Mouse (Mus musculus) hematopoietic multipotent progenitor cell, adult 10-12 weeks (in vitro differentiated cells): Measurements from ENCODE around the gene Naa25. TPM values are rescaled to one million over a fixed set of nuclear protein-coding genes. Genes with fewer than 3 reads are reported as not detected.

ENCODE experiments used
- polyA plus RNA-seq: library from polyadenylated mRNA; stranded (reverse); fragments of >175 nt; gene quantifications from 2 replicates; pipeline ENCODE4 v1.2.3, GENCODE M21; 2012; ENCODE audit warnings: low replicate concordance

The Naa25 gene
- 1.6 and 3.6 TPM in 2 replicates for polyA plus RNA-seq

DNA sequence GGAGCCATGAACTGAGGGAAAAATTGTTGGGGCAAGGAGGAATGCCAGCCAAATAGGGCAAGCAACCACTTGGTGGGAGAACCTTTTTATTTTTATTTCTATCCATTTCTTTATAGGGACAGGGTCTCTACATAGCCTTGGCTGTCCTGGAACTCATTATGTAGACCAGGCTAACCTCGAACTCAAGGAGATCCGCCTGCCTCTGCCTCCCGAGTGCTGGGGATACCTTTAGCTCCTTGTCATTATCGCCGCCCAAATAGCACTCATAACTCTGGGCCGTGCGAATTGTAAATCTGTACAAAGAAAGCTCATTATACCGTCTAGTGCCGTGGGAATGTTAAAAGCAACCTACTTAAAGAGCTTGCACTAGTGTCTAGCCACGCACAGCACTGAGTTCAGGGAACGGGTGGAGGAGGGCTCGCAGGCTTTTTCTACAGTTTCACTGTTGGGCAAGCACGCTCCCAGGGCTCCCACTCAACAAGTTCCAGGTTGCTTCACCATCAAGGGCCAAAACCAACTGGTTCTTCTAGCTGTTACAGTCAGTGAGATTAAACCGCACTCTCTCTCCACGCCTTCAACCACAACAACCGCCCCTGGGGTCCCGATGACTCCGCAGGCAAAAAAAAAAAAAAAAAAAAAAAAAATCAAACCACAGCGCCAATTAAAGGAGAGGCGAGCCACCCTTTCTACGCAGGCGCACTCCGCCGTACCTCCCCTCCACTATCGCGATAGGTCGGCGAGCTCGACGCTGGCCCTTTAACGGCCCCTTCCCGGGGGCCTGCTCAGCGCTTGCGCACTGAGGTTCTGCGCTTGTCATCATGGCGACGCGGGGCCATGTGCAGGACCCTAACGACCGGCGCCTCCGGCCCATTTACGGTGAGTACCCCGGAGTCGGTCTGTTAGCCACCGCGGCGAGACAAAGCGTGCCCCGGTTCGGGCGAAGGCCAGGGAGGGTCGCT, at the start of gene Naa25:
Gene Naa25 (plus strand): TSS at position 750 of the 959 bp plus-strand sequence.

DNA sequence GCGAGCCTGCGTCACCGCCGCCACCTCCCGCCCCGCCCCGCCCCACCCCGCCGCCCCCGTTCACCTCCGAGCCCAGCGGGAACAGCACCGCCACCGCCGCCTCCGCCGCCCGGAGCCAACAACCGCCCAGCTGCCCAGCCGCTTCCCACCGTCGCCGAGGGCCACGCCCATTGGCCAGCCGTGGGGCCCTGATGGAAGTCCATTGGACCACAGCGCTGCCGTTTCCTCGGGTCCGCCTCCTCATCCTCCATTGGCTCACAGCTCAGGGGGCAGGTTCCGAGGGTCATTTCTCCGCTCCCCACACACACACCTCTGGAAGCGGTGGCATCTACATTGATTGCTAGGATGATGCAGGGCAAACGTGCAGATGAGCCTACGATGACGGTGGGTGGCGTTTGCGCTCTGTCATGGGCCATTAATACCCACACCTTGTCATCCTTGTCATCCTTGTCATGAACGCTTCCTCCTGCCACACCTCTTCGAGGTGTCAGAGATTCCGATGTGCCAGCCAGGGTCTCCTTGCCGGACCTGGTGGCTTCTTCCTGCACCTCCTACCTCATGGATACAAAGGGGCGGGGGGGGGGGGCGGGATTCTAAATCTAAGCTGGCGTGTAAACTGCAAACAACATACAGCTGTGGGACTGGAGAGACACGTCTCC, 12.1 kb upstream of the Naa25 start, which contains the start of gene Trafd1:
Gene Trafd1 (minus strand): TSS at position 172 of the 659 bp plus-strand sequence.

DNA sequence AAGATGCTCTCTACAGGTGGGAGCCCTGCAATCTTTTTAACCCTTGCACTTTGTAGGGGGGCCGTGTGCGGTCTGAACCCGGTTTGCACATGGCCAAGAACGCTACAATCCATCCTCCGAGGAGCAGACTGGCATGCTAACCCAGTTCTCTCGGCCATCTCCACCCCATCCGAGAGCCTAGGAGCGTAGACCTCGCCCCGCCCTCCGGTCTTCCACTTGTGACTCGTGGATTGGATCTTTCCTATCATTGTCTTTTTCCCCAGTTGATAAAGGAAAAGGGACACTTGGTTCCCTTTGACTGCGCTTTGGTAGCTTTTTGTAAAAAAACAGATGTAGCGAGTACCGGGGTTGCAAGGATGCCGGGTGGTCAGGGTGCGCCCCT, 53.9 kb downstream of the Naa25 start, which contains the start of gene Tmem116:
Gene Tmem116 (plus strand): TSS at position 250 of the 382 bp plus-strand sequence.

DNA sequence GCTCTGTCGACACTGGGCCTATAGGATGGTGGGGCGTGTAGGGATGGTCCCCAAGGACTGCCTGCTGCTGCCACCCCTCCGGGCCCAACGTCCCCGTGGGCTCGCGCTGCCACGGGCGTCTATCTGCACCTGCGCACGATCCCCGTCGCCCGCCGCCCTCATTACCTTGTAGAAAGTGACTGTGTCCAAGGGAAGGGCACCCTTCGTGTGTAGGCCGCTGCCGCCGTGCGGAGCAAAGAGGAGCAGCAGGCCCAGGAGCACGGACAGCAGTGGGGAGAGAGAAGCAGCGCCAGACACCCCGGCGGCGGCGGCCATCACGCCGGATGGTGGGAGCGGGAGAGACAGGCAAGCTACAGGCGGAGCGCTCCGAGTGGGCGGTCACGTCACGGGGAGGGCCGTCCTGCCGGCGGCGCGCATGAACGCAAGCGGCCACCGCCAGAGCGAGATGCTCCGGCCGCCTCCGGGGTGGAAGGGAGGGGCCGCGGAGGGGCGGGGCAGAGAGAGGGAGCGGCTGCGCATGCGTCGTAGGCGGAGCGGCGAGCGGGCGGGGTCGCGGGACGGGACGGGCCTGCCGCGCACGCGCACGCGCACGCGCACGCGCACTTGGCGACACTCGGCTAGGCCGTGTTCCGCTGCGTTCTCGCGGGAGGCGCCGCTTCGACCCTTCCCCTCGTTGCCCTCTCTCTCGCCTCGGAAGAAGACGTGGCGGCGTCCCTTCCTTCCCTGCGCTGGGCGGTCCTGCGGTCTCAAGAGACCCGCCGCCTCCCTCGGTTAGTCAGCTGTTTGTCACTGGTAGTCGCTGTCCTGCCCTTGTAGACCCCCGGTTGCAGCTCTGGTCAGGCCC, 54.5 kb downstream of the Naa25 start, which contains the start of gene Erp29:
Gene Erp29 (minus strand): TSS at position 481 of the 844 bp plus-strand sequence.

Other genes with a start within 250 kb of the Naa25 start
- gene Ptpn11, start 206.5 kb upstream of the Naa25 start, polyA plus RNA-seq: 24.0 and 24.5 TPM in 2 replicates
- gene Rpl6, start 193.5 kb upstream of the Naa25 start, polyA plus RNA-seq: 94.2 and 490 TPM in 2 replicates
- 11.5 and 21.8 TPM in 2 replicates for gene Hectd4, start 177.7 kb upstream of the Naa25 start, polyA plus RNA-seq
- 36.8 and 57.1 TPM in 2 replicates for gene Trafd1, start 12.3 kb upstream of the Naa25 start, polyA plus RNA-seq
- gene Tmem116, start 54.0 kb downstream of the Naa25 start, polyA plus RNA-seq: 0.36 and 1.7 TPM in 2 replicates
- gene Erp29, start 54.6 kb downstream of the Naa25 start, polyA plus RNA-seq: 193 and 340 TPM in 2 replicates
- not detected in 2 replicates for gene Adam1b, start 105.5 kb downstream of the Naa25 start, polyA plus RNA-seq
- gene Adam1a, start 147.5 kb downstream of the Naa25 start, polyA plus RNA-seq: 0.22 and 0.35 TPM in 2 replicates
- 0.12 TPM in 1 of 2 replicates, not detected in the other for gene Gm42878, start 147.5 kb downstream of the Naa25 start, polyA plus RNA-seq
- 16.9 and 51.0 TPM in 2 replicates for gene Mapkapk5, start 148.0 kb downstream of the Naa25 start, polyA plus RNA-seq
- gene Aldh2, start 195.9 kb downstream of the Naa25 start, polyA plus RNA-seq: 363 and 626 TPM in 2 replicates
- gene Acad12, start 221.0 kb downstream of the Naa25 start, polyA plus RNA-seq: 2.0 and 4.2 TPM in 2 replicates